Mouse (Mus musculus): ENCODE results near the gene Tns1.
"Not testable (repeated sequence)": the region's sequence is repeated elsewhere in the genome, so short reads cannot be mapped to it uniquely, and the experiment has no call there.

GRCm38 (mm10) chr1:73895451-73895850 is 228.8 kb downstream of the Tns1 start:
- TF ChIP-seq CTCF (conservative IDR thresholded peaks at IDR 0.05; ENCODE audit: insufficient read depth, insufficient read length, low read depth, low read length); POLR2A (IDR thresholded peaks at IDR 0.05; ENCODE audit: low read depth, low read length): not testable (repeated sequence)
